Mouse (Mus musculus) left cerebral cortex, adult 11 months (tissue): ENCODE results near the gene Exoc2.

Experiments
- DNase-seq: peaks from one replicate; pipeline ENCODE4 v3.0.0; 2022; ENCODE audit warnings: low spot score

The Exoc2 gene

DNA sequence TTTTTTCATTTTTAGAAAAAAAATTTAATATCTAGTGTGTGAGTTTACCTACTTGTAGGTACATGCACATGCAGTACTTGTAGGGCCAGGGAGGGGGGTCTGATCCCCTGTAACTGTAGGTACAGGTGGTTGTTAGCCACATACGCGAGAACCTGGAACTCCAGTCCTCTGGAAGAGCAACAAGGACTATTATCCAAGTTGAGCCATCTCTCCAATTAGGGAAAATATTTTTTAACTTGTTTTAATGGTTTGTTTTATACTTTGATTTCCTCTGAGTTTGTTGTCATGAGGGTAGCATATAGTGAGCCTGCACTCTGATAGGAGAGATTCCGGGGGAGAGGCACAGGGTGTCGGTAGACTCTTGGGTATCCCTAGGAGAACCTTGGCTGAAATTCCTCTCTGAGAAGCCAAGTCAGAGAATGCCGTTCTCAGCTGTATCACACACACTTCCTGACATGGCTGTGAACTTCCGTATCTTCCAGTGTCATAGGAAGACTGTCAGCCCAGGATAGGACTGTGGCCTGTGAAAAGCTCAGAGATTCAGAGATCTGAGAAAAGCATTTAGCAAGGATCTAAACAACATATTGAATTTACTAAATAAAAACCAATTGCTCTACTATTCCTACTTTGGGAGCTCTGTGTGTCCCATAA is 206.3 kb downstream of the Exoc2 start:
- no peak for DNase-seq

DNA sequence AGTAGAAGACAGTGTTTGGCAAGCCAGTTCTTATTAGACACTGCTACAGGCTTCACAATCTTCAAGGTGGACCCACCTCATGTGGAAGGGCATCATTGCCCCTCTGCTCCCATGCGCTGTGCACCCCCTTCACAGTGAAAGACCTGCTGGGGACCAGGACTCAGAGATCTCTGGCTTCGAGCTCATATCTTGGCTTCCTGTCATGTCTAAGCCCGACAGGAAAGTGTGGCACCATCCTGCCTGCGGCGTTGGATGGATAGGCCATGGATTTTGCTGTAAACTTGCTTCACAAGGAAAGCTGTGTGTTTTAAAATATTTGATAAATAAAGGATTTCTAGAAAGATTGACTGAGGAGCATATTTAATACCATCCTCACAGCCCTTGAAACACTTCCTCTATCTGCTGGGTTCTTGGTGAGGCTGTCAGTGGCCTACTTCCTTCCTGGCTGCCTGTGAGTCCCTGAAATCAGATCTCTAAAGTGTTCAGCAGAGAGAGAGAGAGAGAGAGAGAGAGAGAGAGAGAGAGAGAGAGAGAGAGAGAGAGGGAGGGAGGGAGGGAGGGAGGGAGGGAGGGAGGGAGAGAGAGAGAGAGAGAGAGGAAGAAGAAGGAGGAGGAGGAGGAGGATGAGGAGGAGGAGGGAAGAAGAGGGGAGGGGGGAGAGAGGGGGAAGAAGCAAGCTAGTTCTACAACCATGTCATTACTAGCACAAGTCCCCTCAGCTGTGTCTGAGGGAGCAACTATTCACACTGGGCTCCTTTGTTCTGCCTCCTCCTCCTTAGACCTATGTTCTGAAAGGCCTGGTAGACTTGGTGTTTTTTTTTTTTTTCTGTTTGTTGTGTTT is 207.0 kb downstream of the Exoc2 start:
- DNase-seq: no peak

DNA sequence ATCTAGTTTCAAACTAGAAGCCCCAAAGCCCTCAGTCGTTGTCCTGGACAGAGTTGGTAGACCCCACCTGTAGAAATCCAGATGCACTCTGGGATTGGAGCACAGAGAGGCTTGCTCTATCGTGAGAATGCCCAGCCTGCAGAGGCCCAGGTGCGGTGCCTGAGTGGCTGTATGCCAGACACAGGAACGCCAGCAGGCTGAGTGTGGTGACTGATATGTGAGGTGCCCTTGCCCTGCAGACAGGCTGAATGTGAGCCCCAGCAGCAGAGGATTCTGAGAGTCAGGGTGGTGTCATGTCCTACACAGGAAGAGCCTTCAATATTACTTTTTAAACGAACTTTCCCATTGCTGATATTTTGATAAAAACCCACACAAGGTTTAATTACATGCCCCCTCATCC is 208.0 kb downstream of the Exoc2 start:
- DNase-seq: no peak

DNA sequence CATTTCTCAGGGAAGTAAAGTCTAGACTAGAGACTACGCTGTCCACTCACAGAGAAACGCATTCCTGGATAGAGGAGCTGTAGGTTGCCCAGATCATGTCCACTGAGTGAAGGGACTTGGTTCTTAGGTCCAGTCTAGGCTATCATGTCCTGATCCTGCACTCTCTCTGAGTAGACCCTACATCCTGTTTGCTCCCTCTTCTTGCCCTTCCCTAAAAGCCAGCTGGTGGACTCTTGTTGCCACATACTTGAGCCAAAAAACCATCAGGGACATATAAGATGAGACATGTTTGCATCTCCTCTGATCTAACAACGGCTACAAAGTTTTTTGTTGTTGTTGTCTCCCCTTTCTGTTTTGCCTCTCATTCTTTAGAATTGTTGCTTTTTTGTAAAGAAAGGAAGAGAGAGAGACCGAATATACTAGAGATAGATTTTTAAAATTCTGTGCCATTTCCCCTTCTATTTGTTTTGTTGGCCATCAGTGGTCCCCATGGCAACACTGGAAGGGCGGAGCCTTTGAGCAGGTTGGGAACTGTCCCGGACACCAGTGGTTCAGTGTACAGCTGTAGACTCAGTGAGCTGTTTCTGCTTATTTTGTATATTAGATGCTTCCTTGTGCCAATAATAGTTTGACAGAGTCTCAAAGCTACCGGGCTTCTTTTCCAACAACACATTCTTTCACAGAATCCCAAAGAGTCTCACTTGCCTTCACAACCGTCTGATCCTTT is 209.7 kb downstream of the Exoc2 start:
- DNase-seq: no peak
